Mouse (Mus musculus) embryo, embryonic 10 days (tissue): ENCODE results near the gene Klhdc8a.
"Not testable (repeated sequence)": the region's sequence is repeated elsewhere in the genome, so short reads cannot be mapped to it uniquely, and the experiment has no call there.

Source experiments
- DNase-seq: peaks from one replicate; pipeline ENCODE4 v3.0.0-alpha.2; 2015; ENCODE audit warnings: low spot score

Gene Klhdc8a

GRCm38 (mm10) chr1:132345514-132345913 lies 47.1 kb downstream of the Klhdc8a start:
- no peak for DNase-seq

- no peak for DNase-seq
Observed at GRCm38 (mm10) chr1:132346134-132346851, 47.9 kb downstream of the Klhdc8a start.

GRCm38 (mm10) chr1:132346951-132347350 lies 48.5 kb downstream of the Klhdc8a start:
- no peak for DNase-seq

GRCm38 (mm10) chr1:132348401-132348800 lies 50.0 kb downstream of the Klhdc8a start:
- DNase-seq = no peak

- DNase-seq = not testable (repeated sequence)
Observed at GRCm38 (mm10) chr1:132349049-132349448, 50.6 kb downstream of the Klhdc8a start.

GRCm38 (mm10) chr1:132349601-132350000 lies 51.2 kb downstream of the Klhdc8a start:
- not testable (repeated sequence) for DNase-seq

GRCm38 (mm10) chr1:132351058-132351457 lies 52.6 kb downstream of the Klhdc8a start:
- no peak for DNase-seq

GRCm38 (mm10) chr1:132353389-132353788 lies 55.0 kb downstream of the Klhdc8a start:
- DNase-seq = no peak

- DNase-seq = no peak
Observed at GRCm38 (mm10) chr1:132354234-132354633, 55.8 kb downstream of the Klhdc8a start.

- DNase-seq = no peak
Observed at GRCm38 (mm10) chr1:132355162-132355601, 56.8 kb downstream of the Klhdc8a start.

GRCm38 (mm10) chr1:132355841-132356242 lies 57.4 kb downstream of the Klhdc8a start:
- peak; percentile 93 for DNase-seq

- no peak for DNase-seq
Observed at GRCm38 (mm10) chr1:132356841-132357240, 58.4 kb downstream of the Klhdc8a start.
